In genomic region chr17:46484461-46484875, GRCm38 (mm10) we compare ENCODE assay signal across 8 mouse cellular contexts. TPM values are rescaled to one million over a fixed set of nuclear protein-coding genes. Genes with fewer than 3 reads are reported as not detected.
DNase-seq lines count a peak whose midpoint lies in the region; ATAC-seq and TF ChIP-seq lines count a peak whose summit lies in the region.

No protein-coding gene starts in this region.

- H3K4me1 ChIP-seq in hindbrain, embryonic 11.5 days (replicated peaks; ENCODE audit: control insufficient read depth, insufficient read depth, low read length) = peaks cover 8% of the 10 kb centered on the region
- H3K4me1 ChIP-seq in midbrain, embryonic 15.5 days = peaks cover 45% of the 10 kb centered on the region

- no peaks in the 10 kb centered on the region for H3K9me3 ChIP-seq in hindbrain, embryonic 11.5 days (ENCODE audit: control insufficient read depth, low read length)
- H3K9me3 ChIP-seq in midbrain, embryonic 15.5 days = no peaks in the 10 kb centered on the region

- H3K27me3 ChIP-seq in hindbrain, embryonic 11.5 days (ENCODE audit: control insufficient read depth, insufficient read depth, low read length) = peaks cover 25% of the 10 kb centered on the region
- H3K27me3 ChIP-seq in midbrain, embryonic 15.5 days (replicated peaks) = no peaks in the 10 kb centered on the region

- peak overlapping the region; percentile 53 for H3K4me2 ChIP-seq in hindbrain, embryonic 11.5 days (replicated peaks; ENCODE audit: low read depth, low read length)
- H3K4me2 ChIP-seq in midbrain, embryonic 15.5 days = peak overlapping the region; percentile 73

- 11% methylated on average over 6 of the region's 6 CpGs for WGBS in hindbrain, embryonic 11.5 days
- 11% methylated on average over 6 of the region's 6 CpGs for WGBS in midbrain, embryonic 15.5 days

- TF ChIP-seq CTCF in layer of hippocampus, adult 2 months (conservative IDR thresholded peaks at IDR 0.05) = peak; percentile 54

- H3K27ac ChIP-seq in layer of hippocampus, adult 2 months = peak overlapping the region; percentile 47; the same call in 1 of the 2 replicates
- H3K27ac ChIP-seq in hindbrain, embryonic 11.5 days (ENCODE audit: low read depth, low read length) = no peak overlapping the region
- no peak overlapping the region for H3K27ac ChIP-seq in midbrain, embryonic 15.5 days

- peak overlapping the region; percentile 66 for H3K4me3 ChIP-seq in layer of hippocampus, adult 2 months
- peak overlapping the region; percentile 27; the same call in 1 of the 2 replicates for H3K4me3 ChIP-seq in hindbrain, embryonic 11.5 days (ENCODE audit: low read depth, low read length)
- H3K4me3 ChIP-seq in midbrain, embryonic 15.5 days = peak overlapping the region; percentile 36

- peak; percentile 31; the same call in 1 of the 2 replicates for ATAC-seq in hindbrain, embryonic 11.5 days (ENCODE audit: low FRiP score)
- no peak for ATAC-seq in midbrain, embryonic 15.5 days (replicated peaks)

- DNase-seq in layer of hippocampus, adult 2 months (ENCODE audit: low spot score in 2 of 2) = no peak
- DNase-seq in layer of hippocampus, adult 9-10 months (ENCODE audit: low spot score) = no peak
- peak; percentile 55 to 57 for DNase-seq in cerebellum, adult 18-20 months
- DNase-seq in hindbrain, embryonic 11.5 days (ENCODE audit: low spot score) = peak; percentile 20
- DNase-seq in urinary bladder, postnatal 10 days (ENCODE audit: low spot score) = no peak
- DNase-seq in ovary, postnatal 10 days (ENCODE audit: low spot score) = no peak
- DNase-seq in adrenal gland, postnatal 25 days = no peak

- no peaks in the 10 kb centered on the region for H3K36me3 ChIP-seq in hindbrain, embryonic 11.5 days (ENCODE audit: control insufficient read depth, insufficient read depth, low read length)
- H3K36me3 ChIP-seq in midbrain, embryonic 15.5 days (replicated peaks) = peaks cover 11% of the 10 kb centered on the region; the same call in 1 of the 2 replicates

- H3K9ac ChIP-seq in hindbrain, embryonic 11.5 days (ENCODE audit: low read depth, low read length) = 0 out of 2 replicates have a peak overlapping the region, but pooled peaks have one; percentile 20
- H3K9ac ChIP-seq in midbrain, embryonic 15.5 days = peak overlapping the region; percentile 54; the same call in 1 of the 2 replicates

RNA-seq across cellular contexts. Expression of gene Ttbk1, which starts 3.0 kb away (rescaled TPM):
- total RNA-seq in layer of hippocampus, adult 2 months (2021) = 100 to 1,000 TPM; 119 to 122 TPM
- 2.3 and 2.4 TPM in 2 replicates for polyA plus RNA-seq in hindbrain, embryonic 11.5 days (2014; fragmentation: Nextera tagmentation; extraction: Ambion mirVana)
- 8.7 and 9.0 TPM in 2 replicates for polyA plus RNA-seq in midbrain, embryonic 15.5 days (2015; fragmentation: Nextera tagmentation; extraction: Ambion mirVana)
- total RNA-seq in adrenal gland, postnatal 25 days (2021) = 0.52 and 0.55 TPM in 2 replicates

RNA-seq across cellular contexts. Expression of gene Dnph1, which starts 12.0 kb away (rescaled TPM):
- 1 to 10 TPM; 4.8 to 6.2 TPM for total RNA-seq in layer of hippocampus, adult 2 months (2021)
- 59.7 and 64.7 TPM in 2 replicates for polyA plus RNA-seq in hindbrain, embryonic 11.5 days (2014; fragmentation: Nextera tagmentation; extraction: Ambion mirVana)
- 14.5 and 17.3 TPM in 2 replicates for polyA plus RNA-seq in midbrain, embryonic 15.5 days (2015; fragmentation: Nextera tagmentation; extraction: Ambion mirVana)
- total RNA-seq in adrenal gland, postnatal 25 days (2021) = 5.3 and 8.4 TPM in 2 replicates

RNA-seq across cellular contexts. Expression of gene Slc22a7, which starts 46.2 kb away (rescaled TPM):
- under 1 TPM in 1 of 2 experiments, not detected in 1; 0.28 TPM for total RNA-seq in layer of hippocampus, adult 2 months (2021)
- polyA plus RNA-seq in hindbrain, embryonic 11.5 days (2014; fragmentation: Nextera tagmentation; extraction: Ambion mirVana) = not detected in 2 replicates
- not detected in 2 replicates for polyA plus RNA-seq in midbrain, embryonic 15.5 days (2015; fragmentation: Nextera tagmentation; extraction: Ambion mirVana)
- total RNA-seq in adrenal gland, postnatal 25 days (2021) = not detected in 2 replicates

RNA-seq across cellular contexts. Expression of gene Crip3, which starts 55.7 kb away (rescaled TPM):
- 1 to 10 TPM; 2.4 to 6.3 TPM for total RNA-seq in layer of hippocampus, adult 2 months (2021)
- 0.74 and 0.86 TPM in 2 replicates for polyA plus RNA-seq in hindbrain, embryonic 11.5 days (2014; fragmentation: Nextera tagmentation; extraction: Ambion mirVana)
- 2.0 and 3.0 TPM in 2 replicates for polyA plus RNA-seq in midbrain, embryonic 15.5 days (2015; fragmentation: Nextera tagmentation; extraction: Ambion mirVana)
- 0.61 and 1.4 TPM in 2 replicates for total RNA-seq in adrenal gland, postnatal 25 days (2021)

Comparison
In these comparisons a context has a peak if more than half of its experiments do, and no peak if none do; other contexts are left out.
1. DNase-seq: peak in cerebellum, adult 18-20 months (2 of 2) and hindbrain, embryonic 11.5 days (single experiment); none in layer of hippocampus, adult 2 months (0 of 2), layer of hippocampus, adult 9-10 months (single experiment), urinary bladder, postnatal 10 days (single experiment), ovary, postnatal 10 days (single experiment) and adrenal gland, postnatal 25 days (single experiment).
2. RNA of gene Ttbk1, which starts 3.0 kb away (total RNA-seq): 119 to 122 TPM in layer of hippocampus, adult 2 months; 0.52 to 0.55 TPM in adrenal gland, postnatal 25 days; every median in the first group is over 10 times any median in the second.
3. Peak in every context shown above with its lines, with median percentiles within 50 percentile points of each other: H3K4me3 ChIP-seq.